Mouse (Mus musculus): ENCODE measurements at regions not wholly inside any gene's neighbourhood (a gene's known extent, or its start where the extent isn't known, plus 50 kb on each side); places are given as distances from the start of the nearest gene placed in this dataset.
A peak's percentile ranks its signal among the peaks of the same experiment; 100 is the strongest.

GRCm38 (mm10) chr2:173406344-173407094, 115.9 kb upstream of the 1700021F07Rik start:
- Histone ChIP-seq H3K4me2 (peak overlapping the region; percentile 20; the same call in 1 of the 2 replicates), H3K4me3 (no peak overlapping the region), H3K27ac (peak overlapping the region; percentile 84), H3K4me1 (peaks cover 42% of the 10 kb centered on the region), H3K27me3 (no peaks in the 10 kb centered on the region), H3K36me3 (ENCODE audit: poor library complexity, severe bottlenecking) (no peaks in the 10 kb centered on the region), H3K9ac (no peak overlapping the region), H3K9me3 (replicated peaks) (0 out of 2 replicates have a peak, but pooled peaks cover 6% of the 10 kb centered on the region)
- 4% methylated on average over 13 of the region's 13 CpGs for WGBS
- ATAC-seq = peak; percentile 92

GRCm38 (mm10) chr2:173407133-173407532, 115.3 kb upstream of the 1700021F07Rik start:
- Histone ChIP-seq H3K27ac (peak overlapping the region; percentile 84), H3K4me3 (no peak overlapping the region), H3K27me3 (no peaks in the 10 kb centered on the region), H3K4me1 (peaks cover 42% of the 10 kb centered on the region), H3K36me3 (ENCODE audit: poor library complexity, severe bottlenecking) (no peaks in the 10 kb centered on the region), H3K4me2 (peak overlapping the region; percentile 20; the same call in 1 of the 2 replicates), H3K9me3 (replicated peaks) (0 out of 2 replicates have a peak, but pooled peaks cover under 1% of the 10 kb centered on the region), H3K9ac (no peak overlapping the region)
- 57% methylated on average over 3 of the region's 3 CpGs for WGBS
- peak; percentile 58 for ATAC-seq

- Histone ChIP-seq H3K27me3 (no peaks in the 10 kb centered on the region), H3K4me3 (no peak overlapping the region), H3K9me3 (replicated peaks) (no peaks in the 10 kb centered on the region), H3K27ac (no peak overlapping the region), H3K4me1 (peaks cover 46% of the 10 kb centered on the region), H3K36me3 (ENCODE audit: poor library complexity, severe bottlenecking) (no peaks in the 10 kb centered on the region), H3K9ac (no peak overlapping the region; the same call in 1 of the 2 replicates), H3K4me2 (no peak overlapping the region)
- no peak for ATAC-seq
- WGBS = 89% methylated on average over 5 of the region's 5 CpGs
These were observed 113.7 kb upstream of the 1700021F07Rik start for GRCm38 (mm10) chr2:173408681-173409081.

- Histone ChIP-seq H3K27me3 (no peaks in the 10 kb centered on the region), H3K9me3 (replicated peaks) (no peaks in the 10 kb centered on the region), H3K27ac (no peak overlapping the region; the same call in 1 of the 2 replicates), H3K9ac (no peak overlapping the region), H3K4me1 (peaks cover 53% of the 10 kb centered on the region), H3K4me3 (no peak overlapping the region), H3K4me2 (no peak overlapping the region), H3K36me3 (ENCODE audit: poor library complexity, severe bottlenecking) (no peaks in the 10 kb centered on the region)
- no peak for ATAC-seq
- whole genome bisulfite sequencing = 25% methylated on average over 16 of the region's 16 CpGs
These were observed 113.0 kb upstream of the 1700021F07Rik start for GRCm38 (mm10) chr2:173409433-173409832.

- Histone ChIP-seq H3K4me1 (peaks cover 22% of the 10 kb centered on the region), H3K4me2 (no peak overlapping the region), H3K9ac (0 out of 2 replicates have a peak overlapping the region, but pooled peaks have one; percentile 6), H3K27ac (peak overlapping the region; percentile 75), H3K27me3 (no peaks in the 10 kb centered on the region), H3K9me3 (replicated peaks) (no peaks in the 10 kb centered on the region; the same call in 1 of the 2 replicates), H3K4me3 (no peak overlapping the region), H3K36me3 (ENCODE audit: poor library complexity, severe bottlenecking) (no peaks in the 10 kb centered on the region)
- 54% methylated on average over 18 of the region's 18 CpGs for WGBS
- peak; percentile 91 for ATAC-seq
These were observed 108.3 kb upstream of the 1700021F07Rik start for GRCm38 (mm10) chr2:173413906-173414656.

- Histone ChIP-seq H3K27ac (no peak overlapping the region), H3K4me3 (no peak overlapping the region), H3K27me3 (no peaks in the 10 kb centered on the region), H3K9ac (no peak overlapping the region), H3K36me3 (ENCODE audit: poor library complexity, severe bottlenecking) (no peaks in the 10 kb centered on the region), H3K4me1 (peaks cover 14% of the 10 kb centered on the region), H3K9me3 (replicated peaks) (no peaks in the 10 kb centered on the region; the same call in 1 of the 2 replicates), H3K4me2 (no peak overlapping the region)
- WGBS = 83% methylated on average over 7 of the region's 7 CpGs
- no peak for ATAC-seq
These were observed 107.0 kb upstream of the 1700021F07Rik start for GRCm38 (mm10) chr2:173415429-173415828.

- no peak for ATAC-seq
- Histone ChIP-seq H3K9me3 (replicated peaks) (no peaks in the 10 kb centered on the region; the same call in 1 of the 2 replicates), H3K36me3 (ENCODE audit: poor library complexity, severe bottlenecking) (no peaks in the 10 kb centered on the region), H3K27me3 (no peaks in the 10 kb centered on the region), H3K4me2 (no peak overlapping the region), H3K4me1 (peaks cover 14% of the 10 kb centered on the region), H3K27ac (no peak overlapping the region), H3K4me3 (no peak overlapping the region), H3K9ac (no peak overlapping the region)
- WGBS = 46% methylated on average over 1 of the region's 1 CpGs
These were observed 105.5 kb upstream of the 1700021F07Rik start for GRCm38 (mm10) chr2:173416921-173417320.

GRCm38 (mm10) chr2:173418951-173419350, 103.4 kb upstream of the 1700021F07Rik start:
- no peak for ATAC-seq
- Histone ChIP-seq H3K27me3 (no peaks in the 10 kb centered on the region), H3K9me3 (replicated peaks) (no peaks in the 10 kb centered on the region; the same call in 1 of the 2 replicates), H3K9ac (no peak overlapping the region), H3K27ac (no peak overlapping the region), H3K4me1 (peaks cover 8% of the 10 kb centered on the region), H3K4me2 (no peak overlapping the region), H3K36me3 (ENCODE audit: poor library complexity, severe bottlenecking) (no peaks in the 10 kb centered on the region), H3K4me3 (no peak overlapping the region)
- WGBS = 90% methylated on average over 7 of the region's 7 CpGs

GRCm38 (mm10) chr2:173419972-173420391, 102.4 kb upstream of the 1700021F07Rik start:
- ATAC-seq = no peak
- Histone ChIP-seq H3K4me3 (no peak overlapping the region), H3K4me2 (no peak overlapping the region), H3K27ac (no peak overlapping the region), H3K9me3 (replicated peaks) (no peaks in the 10 kb centered on the region; the same call in 1 of the 2 replicates), H3K4me1 (no peaks in the 10 kb centered on the region), H3K36me3 (ENCODE audit: poor library complexity, severe bottlenecking) (no peaks in the 10 kb centered on the region), H3K27me3 (no peaks in the 10 kb centered on the region), H3K9ac (no peak overlapping the region)
- WGBS = 62% methylated on average over 10 of the region's 10 CpGs

- no peaks in the 10 kb centered on the region; the same call in 1 of the 2 replicates for H3K9me3 ChIP-seq (replicated peaks)
- no peaks in the 10 kb centered on the region for H3K4me1 ChIP-seq
- H3K27me3 ChIP-seq = no peaks in the 10 kb centered on the region
- H3K4me3 ChIP-seq = no peak overlapping the region
- WGBS = 84% methylated on average over 5 of the region's 5 CpGs
- no peak overlapping the region for H3K9ac ChIP-seq
- H3K27ac ChIP-seq = no peak overlapping the region
- H3K4me2 ChIP-seq = no peak overlapping the region
- no peaks in the 10 kb centered on the region for H3K36me3 ChIP-seq (ENCODE audit: poor library complexity, severe bottlenecking)
- ATAC-seq = no peak
These were observed 101.9 kb upstream of the 1700021F07Rik start for GRCm38 (mm10) chr2:173420481-173420880.

GRCm38 (mm10) chr2:173424875-173425274, 97.5 kb upstream of the 1700021F07Rik start:
- H3K9ac ChIP-seq = no peak overlapping the region
- no peak for ATAC-seq
- H3K27me3 ChIP-seq = no peaks in the 10 kb centered on the region
- H3K4me1 ChIP-seq = peaks cover 9% of the 10 kb centered on the region; the same call in 1 of the 2 replicates
- no peak overlapping the region for H3K4me3 ChIP-seq
- H3K4me2 ChIP-seq = no peak overlapping the region
- no peak overlapping the region for H3K27ac ChIP-seq
- no peaks in the 10 kb centered on the region for H3K9me3 ChIP-seq (replicated peaks)
- H3K36me3 ChIP-seq (ENCODE audit: poor library complexity, severe bottlenecking) = no peaks in the 10 kb centered on the region
- 89% methylated on average over 7 of the region's 7 CpGs for WGBS

- Histone ChIP-seq H3K36me3 (ENCODE audit: poor library complexity, severe bottlenecking) (no peaks in the 10 kb centered on the region), H3K4me3 (no peak overlapping the region), H3K4me2 (no peak overlapping the region), H3K9ac (no peak overlapping the region), H3K27ac (no peak overlapping the region), H3K27me3 (no peaks in the 10 kb centered on the region), H3K9me3 (replicated peaks) (no peaks in the 10 kb centered on the region), H3K4me1 (peaks cover 9% of the 10 kb centered on the region; the same call in 1 of the 2 replicates)
- WGBS = 78% methylated on average over 9 of the region's 9 CpGs
- ATAC-seq = 0 out of 2 replicates have a peak, but pooled peaks have one; percentile 4
These were observed 96.6 kb upstream of the 1700021F07Rik start for GRCm38 (mm10) chr2:173425754-173426153.

Measured in forebrain, embryonic 13.5 days (tissue).